Mouse (Mus musculus): ENCODE measurements around the gene Mtg1.
"Not testable (repeated sequence)": the region's sequence is repeated elsewhere in the genome, so short reads cannot be mapped to it uniquely, and the experiment has no call there.

The Mtg1 gene

DNA sequence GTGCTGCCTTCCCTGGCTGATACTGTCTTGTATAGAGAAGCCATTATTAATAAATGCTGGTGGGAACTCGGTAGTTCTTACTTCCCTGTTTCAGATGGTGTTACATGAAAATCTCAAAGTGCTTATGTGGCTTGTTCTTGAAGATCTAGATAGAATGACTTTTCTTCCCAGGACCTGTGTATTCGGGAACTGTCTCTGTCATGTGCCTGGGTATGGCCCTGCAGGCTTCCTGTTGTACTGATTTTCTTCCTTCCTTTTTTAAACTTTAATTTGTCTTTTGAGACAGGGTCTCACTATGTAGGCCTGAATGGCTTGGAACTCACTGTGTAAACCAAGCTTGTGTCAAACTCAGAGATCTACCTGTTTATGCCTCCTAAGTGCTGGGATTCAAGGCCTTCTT is 9.5 kb upstream of the Mtg1 start:
- DNase-seq (ENCODE audit: low spot score), result no peak

DNA sequence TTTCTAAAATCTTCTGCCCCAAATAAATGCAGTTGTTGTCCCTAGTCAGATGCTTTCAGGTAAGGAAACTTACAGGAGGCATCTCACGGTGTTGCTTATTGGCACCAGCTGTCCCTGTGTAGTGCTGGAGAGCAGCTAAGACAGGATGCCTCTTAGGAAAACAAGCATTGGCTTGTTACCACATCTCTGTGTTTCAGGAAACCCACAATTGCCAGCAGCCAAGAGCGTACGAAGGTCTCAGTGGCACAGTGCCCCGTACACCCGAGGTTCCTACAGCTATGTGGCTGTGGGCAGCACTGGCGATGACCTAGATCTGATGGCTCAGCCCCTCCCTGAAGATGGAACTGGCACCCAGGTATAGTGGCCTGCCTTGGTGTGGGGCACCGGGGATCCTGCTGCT is 5.2 kb upstream of the Mtg1 start:
- not testable (repeated sequence) for DNase-seq (ENCODE audit: low spot score)

DNA sequence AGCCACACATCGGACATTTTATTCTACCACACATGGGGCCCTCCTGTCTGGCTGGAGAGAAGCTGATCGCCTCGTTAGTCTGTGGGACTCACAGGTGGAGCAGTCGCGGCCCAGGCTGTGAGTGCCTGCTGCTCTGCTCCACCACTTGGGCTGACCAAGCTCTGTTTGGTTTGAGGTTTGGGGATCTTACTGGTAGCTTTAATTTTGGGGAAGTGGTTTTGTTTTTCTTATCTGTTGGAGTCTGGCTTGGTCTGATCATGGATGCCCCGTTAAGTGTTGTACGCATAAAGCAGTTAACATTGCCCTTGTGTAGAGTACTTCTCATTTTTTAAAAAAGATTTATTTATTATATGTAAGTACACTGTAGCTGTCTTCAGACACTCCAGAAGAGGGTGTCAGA is 3.3 kb upstream of the Mtg1 start:
- not testable (repeated sequence) for DNase-seq (ENCODE audit: low spot score)

DNA sequence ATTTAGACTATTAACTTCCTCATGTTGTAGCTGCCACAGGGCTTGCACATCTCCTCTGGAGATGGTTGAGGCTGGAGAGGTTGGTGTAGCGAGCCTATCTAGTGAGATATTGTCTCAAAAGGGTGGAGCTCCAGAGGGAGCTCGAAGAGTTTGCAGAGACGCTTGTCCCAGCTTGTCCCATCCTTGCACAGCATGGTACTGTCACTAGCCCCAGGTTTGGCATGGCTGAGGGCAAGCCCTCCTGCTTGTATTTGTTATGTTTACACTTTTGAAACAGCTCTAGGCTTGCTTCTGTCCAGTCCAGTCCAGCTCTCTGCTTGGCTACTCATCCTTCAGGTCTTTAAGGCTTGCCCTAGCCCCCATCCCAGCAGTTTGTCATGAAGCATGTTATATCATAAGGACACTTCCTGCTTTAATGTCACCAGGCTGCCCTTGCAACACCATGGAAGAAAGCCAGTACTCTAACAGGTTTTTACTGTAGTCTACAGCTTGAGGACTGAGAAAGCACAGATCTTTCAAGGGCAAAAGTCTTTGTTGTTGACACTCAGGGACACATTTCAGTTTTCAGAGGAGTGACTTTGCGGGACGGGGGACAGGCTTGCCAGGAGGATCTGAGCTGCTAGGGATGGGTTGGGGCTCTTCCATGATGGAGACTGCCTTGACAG is 2.1 kb upstream of the Mtg1 start:
- DNase-seq (ENCODE audit: low spot score), result no peak

DNA sequence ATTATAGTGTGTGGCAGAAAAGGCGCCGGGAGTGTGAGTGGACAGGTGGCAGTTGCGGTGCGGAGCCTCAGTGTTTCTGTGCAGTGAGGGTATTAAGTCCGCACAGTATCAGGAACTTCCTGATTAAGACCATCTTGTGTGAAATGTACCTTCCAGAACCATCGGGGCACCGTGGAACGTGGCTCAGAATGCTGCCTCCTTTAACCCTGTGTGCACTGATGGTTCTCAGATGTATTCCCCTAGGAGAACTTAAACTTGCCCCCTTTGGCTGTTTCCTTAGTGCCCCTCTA is 602 bp downstream of the Mtg1 start:
- no peak for DNase-seq (ENCODE audit: low spot score)

DNA sequence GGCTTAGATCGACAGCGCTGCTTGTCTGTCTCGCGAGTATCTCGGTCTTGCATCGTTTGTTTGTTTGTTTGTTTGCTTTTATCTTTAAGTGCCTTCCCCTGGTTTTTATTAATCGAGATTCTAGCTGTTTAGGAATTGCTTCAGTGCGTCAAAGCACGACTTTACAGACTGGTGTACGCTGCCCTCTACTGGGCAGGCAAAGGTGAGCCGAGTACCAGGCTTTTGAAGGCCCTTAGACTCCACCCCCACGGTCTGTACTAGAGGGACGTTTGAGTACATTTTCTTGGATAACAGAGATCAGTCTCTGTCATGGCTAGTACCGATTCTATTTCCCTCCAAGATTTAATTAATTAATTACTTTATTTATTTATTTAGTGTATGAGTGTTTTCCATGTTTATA is 4.0 kb downstream of the Mtg1 start:
- DNase-seq (ENCODE audit: low spot score), result no peak

DNA sequence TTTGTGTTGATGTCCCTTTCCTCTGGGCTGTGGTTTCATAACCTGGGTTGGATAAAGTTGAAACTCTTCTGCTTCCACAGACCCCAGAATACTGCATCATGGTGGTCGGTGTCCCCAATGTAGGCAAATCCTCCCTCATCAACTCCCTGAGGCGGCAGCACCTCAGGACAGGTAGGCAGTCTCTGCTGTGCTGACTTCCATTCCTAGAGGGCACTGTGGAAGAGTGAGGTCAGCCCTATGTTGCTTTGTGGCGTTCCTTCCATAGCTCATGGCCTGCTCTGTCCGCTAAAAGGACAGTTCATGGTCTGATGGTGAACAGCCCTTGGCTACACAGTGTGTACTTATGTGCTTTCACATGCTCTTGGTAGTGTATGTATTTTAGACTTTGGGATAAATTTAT is 7.2 kb downstream of the Mtg1 start:
- DNase-seq (ENCODE audit: low spot score), result no peak

DNA sequence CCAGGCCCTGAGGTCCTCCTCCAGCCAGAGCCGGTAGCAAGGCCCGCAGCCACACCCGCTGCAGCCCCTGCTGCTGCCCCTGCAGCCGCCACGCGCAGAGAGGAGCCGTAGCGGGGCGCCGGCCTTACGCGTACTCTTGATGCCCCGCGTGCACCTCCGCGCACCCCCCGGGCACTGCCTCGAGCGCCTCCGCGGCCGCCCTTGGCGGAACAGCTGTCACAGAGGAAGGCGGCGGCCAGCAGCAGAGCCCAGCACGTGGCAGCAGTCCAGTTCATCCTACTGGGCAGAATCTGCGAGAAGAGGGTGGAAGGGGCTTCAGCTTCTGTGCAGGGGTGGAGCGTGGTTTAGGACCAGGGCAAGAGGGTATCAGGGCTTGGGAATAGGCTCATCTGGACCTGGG is 16.0 kb downstream of the Mtg1 start:
- no peak for DNase-seq (ENCODE audit: low spot score)

DNA sequence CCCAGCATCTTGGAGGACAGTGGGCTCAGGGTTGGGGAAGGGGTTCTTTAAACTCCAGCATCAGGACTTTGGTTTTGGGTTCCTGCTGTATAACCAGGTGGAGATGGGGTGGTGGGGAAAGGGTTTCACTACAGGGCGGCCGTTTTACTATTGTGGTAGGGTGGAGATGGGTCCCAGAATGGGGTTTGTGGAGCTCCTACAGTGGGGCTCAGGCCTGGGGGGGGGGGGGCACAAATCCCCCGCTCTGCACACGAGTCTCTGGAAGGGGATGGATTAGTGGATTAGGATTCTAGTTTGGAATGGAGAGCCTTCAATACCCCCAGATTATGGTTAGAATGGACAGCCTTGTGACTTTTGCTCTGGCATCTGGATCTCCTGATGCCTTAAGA is 16.5 kb downstream of the Mtg1 start:
- no peak for DNase-seq (ENCODE audit: low spot score)

DNA sequence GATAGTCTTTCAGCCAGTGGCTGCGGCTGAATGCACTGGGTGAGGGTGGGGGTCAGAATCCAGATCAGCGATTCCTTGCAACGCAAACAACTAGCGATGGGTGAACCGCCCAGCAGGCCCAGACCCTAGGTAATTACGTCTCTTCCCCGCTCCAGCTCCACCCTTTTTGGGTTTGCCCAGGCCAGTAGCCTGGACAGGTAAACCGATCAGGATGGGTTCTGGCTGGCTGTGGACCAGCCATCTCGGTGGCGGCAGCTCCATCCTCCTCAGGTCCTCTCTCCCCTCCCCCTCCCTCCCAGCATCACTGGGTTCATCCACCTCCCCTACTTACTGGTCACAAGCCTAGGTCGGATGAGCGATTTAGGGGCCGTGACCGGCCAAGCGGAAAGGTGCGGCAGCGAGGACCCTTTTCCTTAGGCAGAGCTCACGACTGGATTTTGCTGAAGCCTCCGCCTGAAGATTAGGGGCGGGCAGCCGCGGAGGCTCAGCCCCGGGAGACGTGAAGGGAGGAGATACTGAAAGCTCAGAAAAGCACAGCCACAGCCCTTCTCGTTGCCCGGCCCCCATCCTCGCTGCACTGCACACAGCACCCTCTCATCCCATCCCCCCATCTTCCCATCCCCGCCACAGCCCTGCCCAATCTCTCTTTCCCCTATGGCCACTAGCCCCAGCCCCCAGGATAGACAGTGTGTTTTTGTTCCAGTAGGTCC is 17.0 kb downstream of the Mtg1 start, which contains the start of gene Sprn:
TSS of gene Sprn (minus strand) at position 660 of the 710 bp plus-strand sequence.
- DNase-seq (ENCODE audit: low spot score), result no peak

DNA sequence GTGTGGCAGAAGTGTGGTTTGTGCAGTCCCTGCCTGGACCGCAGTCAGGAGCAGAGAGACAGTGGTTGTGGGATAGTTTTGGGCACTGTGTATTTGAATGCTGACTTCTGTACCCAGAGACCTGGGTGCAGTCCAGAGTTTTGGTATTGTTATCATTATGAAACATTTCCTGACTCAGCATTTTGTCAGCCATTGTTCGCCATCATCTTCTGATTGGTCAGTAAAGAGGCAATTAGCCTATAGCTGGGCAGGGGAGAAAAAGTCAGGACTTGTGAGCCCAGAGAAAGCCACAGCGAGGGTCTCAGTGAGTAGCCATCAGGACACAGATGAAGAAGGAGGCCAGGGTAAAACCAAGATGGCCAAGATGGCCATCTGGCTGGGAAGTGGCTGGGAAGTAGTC is 23.0 kb downstream of the Mtg1 start:
- no peak for DNase-seq (ENCODE audit: low spot score)

DNA sequence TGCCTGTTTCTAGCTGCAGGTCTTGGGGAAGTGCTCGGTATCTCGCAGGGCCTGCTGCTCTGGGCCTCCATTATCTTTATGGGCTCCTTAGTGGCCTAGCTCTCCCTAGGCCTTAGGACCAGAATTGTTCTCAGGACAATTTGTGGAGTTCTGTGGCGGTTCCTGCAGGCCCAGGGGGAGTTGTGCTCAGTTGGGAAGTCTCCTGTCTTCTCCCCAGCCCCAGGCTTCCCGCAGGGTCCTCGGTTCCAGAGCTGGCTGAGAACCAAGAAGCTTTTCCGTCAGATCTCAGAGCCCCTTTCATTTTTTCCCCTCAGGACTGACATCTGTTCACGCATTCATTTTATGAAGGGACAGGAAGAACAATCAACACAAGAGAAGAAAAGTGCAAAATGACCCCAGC is 27.3 kb downstream of the Mtg1 start, which contains the start of gene Olfr522:
TSS of gene Olfr522 (minus strand) at position 101 of the 400 bp plus-strand sequence.
- DNase-seq (ENCODE audit: low spot score), result no peak

DNA sequence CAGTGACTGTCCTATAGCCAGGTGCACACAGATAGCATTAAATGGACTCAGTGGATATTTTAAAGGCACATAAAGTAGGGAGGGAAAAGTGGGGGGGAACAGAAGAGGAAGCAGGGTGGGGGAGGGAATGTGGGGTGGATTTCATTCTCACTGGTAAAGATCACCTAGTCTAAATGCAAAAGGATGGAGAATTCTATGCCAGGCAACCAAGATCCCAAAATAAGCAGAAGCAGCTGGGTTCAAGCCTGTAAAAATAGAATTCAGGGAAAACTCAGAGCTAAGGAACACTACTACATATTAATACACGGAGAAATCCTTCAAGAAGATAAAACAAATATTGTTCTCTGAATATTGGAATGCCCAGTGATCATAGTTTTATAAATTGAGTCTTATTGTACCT is 30.6 kb downstream of the Mtg1 start:
- no peak for DNase-seq (ENCODE audit: low spot score)

DNA sequence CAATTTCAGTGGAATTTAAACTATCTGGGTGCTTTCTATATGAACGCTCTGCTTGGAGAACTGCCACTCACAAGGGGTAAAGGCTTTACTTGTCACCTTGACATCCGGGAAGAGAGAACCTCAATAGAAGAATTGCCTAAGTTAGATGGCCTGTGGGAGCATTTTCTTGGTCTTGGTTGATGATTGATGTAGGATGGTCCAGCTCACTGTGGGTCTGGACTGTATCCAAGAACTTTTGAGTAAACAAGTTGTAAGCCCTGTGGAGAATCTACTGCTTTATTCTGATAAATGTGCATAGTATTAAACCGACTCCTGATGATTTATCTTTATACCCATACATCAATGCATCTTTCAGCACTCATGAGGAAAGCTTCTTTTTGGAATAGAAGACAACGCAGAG is 32.0 kb downstream of the Mtg1 start:
- DNase-seq (ENCODE audit: low spot score), result no peak

DNA sequence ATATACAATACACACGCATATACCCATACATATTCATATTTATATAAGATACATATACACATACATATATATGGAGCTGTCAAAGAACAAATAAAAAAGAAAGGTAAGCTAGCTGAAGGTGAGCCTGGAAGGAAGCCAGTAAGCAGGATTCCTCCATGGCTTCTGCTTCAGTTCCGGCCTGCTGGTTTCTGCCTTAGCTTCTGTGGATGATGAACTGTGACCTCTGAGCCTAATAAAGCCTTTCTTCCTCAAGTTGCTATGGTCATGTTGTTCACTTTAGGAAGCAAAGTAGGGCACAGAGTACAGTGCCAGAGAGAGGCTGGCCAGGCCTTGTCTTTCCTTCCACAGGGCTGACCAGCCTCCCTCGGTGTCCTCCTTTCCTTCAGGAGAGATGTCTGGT is 33.5 kb downstream of the Mtg1 start:
- DNase-seq (ENCODE audit: low spot score), result no peak

DNA sequence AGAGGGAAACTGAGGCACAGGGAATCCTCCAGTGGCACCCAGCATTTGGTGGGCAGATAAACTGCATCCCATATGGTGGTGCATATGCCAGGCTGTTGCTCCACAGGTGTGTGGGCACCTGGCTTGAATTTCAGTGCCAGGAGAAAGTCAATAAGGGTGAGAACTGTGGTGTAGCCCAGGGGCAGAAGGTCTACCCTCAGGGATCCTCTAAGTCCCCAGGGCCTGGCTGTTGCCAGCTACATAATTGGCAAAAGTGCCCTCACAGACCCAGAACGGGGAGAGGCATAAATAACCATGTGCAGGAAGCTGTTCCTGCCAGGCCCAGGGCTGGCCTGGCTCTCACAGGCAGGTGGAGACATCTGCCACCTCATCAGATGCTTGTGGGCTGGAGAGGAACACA is 35.6 kb downstream of the Mtg1 start, which contains the start of gene Olfr523:
TSS of gene Olfr523 (plus strand) at position 282 of the 400 bp plus-strand sequence.
- DNase-seq (ENCODE audit: low spot score), result no peak

DNA sequence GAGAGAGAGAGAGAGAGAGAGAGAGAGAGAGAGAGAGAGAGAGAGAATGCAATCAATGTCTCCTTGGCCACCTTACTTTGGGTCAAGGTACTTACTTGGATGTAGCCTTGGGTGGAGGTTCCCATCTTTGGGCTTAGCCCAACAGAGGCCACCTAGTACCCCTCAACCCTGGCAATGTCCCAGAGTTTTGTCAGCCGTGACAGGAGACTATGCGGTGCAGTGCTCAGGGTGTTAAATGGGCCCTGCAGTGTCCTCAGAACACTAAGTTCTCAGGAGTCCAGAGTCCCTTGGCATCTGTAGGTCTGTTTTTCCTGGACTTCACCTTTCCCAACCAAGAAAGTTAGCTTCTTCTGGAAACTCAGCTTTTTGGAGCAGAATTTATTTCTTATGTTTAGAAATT is 41.8 kb downstream of the Mtg1 start:
- no peak for DNase-seq (ENCODE audit: low spot score)

DNA sequence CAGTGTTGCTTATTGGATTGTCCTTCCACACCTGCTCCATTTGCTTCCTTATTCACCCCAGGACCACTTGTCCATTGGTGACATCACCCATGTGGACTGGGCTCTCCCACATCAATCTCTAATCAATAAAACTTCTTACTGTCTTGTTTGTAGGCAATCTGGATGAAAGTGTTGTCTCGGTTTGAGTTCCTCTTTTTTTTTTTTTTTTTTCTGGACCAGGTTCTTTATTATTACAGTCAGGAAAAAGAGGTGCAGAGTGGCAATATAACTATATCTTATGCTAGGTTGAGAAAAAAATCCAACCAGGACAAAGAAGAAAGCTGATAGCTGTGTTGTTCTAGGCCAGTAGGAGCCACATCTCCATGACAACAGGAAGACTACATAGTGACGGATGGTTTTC is 43.3 kb downstream of the Mtg1 start:
- DNase-seq (ENCODE audit: low spot score), result no peak

DNA sequence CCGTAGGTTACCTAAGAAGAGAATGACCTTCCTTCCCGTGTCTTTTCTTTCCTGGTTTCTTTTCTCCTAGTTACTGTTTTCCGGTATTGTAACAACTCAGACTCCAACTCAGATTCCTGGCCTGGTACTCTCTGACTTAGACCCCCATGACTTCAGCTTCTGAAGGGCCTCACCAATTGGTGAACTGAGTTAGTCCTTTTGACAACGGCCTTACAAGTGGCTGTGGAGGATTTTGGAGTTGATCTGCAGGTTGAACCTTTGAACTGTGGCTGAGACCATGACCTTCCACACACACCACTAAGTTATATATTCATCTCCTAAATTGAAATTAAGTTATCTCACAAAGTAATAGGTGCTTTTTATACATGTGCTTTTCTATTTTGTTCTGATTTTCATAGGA is 46.8 kb downstream of the Mtg1 start:
- no peak for DNase-seq (ENCODE audit: low spot score)

DNA sequence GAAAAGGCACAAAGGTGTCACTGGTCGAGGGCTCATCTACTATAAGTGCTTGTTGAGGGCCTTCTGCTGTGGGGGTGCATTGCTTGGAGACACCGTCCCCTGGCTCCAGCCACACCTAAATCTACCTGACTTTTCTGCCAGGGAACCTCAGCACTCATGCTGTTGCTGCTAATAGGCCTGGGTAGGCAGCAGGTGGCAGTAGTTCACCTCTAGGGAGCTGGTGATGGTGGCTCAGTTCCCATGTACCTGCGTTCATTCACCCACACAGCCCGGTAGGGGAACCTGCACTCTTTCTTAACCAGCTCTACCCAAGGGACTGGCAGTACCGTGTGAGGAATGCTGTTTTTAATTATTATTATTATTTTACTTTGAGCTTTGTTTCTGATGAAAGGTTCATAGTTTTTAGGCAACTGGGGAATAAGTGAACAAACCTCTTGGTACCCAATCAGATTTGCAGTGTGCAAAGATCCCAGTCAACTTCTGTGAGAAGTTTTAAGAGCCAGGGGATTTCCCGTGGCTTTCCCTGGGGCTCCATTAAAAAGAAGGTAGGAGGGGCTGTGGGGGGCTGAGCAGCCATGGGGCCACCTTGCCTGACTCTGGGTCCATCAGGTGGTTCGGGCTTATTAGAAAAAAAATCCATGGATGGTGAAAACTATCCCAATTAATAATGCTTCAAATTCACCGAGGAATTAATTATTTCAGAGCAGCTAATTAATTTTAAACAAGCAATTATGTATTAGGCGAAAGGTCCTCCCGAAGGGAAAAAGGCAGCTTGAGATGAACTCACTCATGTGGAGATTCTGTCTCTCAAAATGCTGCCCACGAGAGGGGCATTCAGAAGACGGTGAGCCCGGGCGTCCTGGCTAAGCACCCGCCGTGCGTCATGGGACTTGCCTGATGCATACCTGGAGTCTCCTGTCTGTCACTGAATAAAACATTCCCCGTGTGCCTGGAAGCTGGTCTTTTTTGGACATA is 49.6 kb downstream of the Mtg1 start:
- DNase-seq (ENCODE audit: low spot score), result no peak

DNA sequence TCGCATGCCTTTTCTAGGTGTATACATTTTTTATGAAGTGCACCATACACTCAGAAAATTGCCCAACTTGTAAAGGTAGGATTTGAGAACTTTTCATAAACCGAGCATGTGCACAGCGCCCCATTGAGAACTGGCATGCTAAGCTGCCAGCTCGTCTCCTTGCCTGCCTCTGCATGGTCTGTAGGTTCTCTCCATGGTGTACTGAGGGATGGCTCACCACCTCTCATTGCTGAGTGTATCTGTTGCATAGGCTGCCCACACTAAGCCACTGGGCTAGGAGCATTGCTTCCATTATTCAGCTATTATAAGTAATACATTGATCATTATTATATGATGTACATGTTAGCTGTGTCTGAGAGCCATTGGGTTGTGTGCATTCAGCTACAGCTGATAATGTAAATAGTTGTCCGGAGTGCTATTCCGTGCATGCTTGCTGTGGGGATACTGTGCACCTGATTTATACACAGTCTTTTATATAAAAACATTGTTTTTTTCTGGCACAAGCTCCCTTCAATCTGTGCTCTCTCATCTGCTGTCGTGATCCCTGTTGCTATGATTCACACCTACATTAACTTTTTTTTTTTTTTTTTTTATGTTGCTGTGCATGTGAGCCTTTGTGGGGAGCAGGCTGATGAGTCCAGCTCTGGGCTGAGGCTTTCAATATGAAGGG is 50.5 kb downstream of the Mtg1 start:
- DNase-seq (ENCODE audit: low spot score), result no peak

Data from testis, postnatal 14 days (tissue).